Mouse (Mus musculus): ENCODE measurements around the gene Vps41.

- TF ChIP-seq CTCF (IDR thresholded peaks at IDR 0.05; ENCODE audit: control insufficient read depth, insufficient read depth, insufficient read length) (no peak), CEBPB (IDR thresholded peaks at IDR 0.05; ENCODE audit: low read depth) (no peak), MAX (IDR thresholded peaks at IDR 0.05) (no peak)
Measured at GRCm38 (mm10) chr13:18847386-18847785, 130.3 kb downstream of the Vps41 start.
